Mouse (Mus musculus) inflammation-experienced regulatory T-cells (primary cell): ENCODE measurements around the gene Siglecg. TPM values are rescaled to one million over a fixed set of nuclear protein-coding genes. Genes with fewer than 3 reads are reported as not detected.

Experiments
- polyA plus RNA-seq, 2 experiments: library from polyadenylated mRNA; unstranded; fragments of 100-300 nt; shearing (Covaris generic); gene quantifications; one replicate each; pipeline ENCODE4 v1.2.1; 2017

Siglecg gene
- 1 to 10 TPM; 2.5 to 3.1 TPM for polyA plus RNA-seq

GRCm38 (mm10) chr7:43408131-43408553, at the start of gene Siglecg:
Gene Siglecg, plus strand, starts transcription at chr7:43408204.

GRCm38 (mm10) chr7:43427406-43427805, 19.4 kb downstream of the Siglecg start, which contains the start of gene Lim2:
Gene Lim2, plus strand, starts transcription at chr7:43427670.

GRCm38 (mm10) chr7:43436341-43437255, 28.6 kb downstream of the Siglecg start, which contains the start of gene Nkg7:
Gene Nkg7, plus strand, starts transcription at chr7:43437073.

GRCm38 (mm10) chr7:43440482-43440881, 32.5 kb downstream of the Siglecg start, which contains the start of gene Cldnd2:
Gene Cldnd2, plus strand, starts transcription at chr7:43440782.

GRCm38 (mm10) chr7:43443917-43444293, 35.9 kb downstream of the Siglecg start, which contains the start of the genes Etfb and Gm45233:
Gene Etfb, plus strand, starts transcription at chr7:43444083.
Gene Gm45233, plus strand, starts transcription at chr7:43444128.

GRCm38 (mm10) chr7:43462851-43463250, 54.8 kb downstream of the Siglecg start, which contains the start of gene Vsig10l:
Gene Vsig10l, plus strand, starts transcription at chr7:43463151.

Other genes starting within 250 kb of the Siglecg start
- 10 to 100 TPM; 15.9 to 17.1 TPM for gene Zfp715, start 94.9 kb upstream of the Siglecg start, polyA plus RNA-seq
- gene Siglecf, start 56.9 kb upstream of the Siglecg start, polyA plus RNA-seq = not detected
- not detected for gene Lim2, start 19.5 kb downstream of the Siglecg start, polyA plus RNA-seq
- 100 to 1,000 TPM; 182 to 285 TPM for gene Nkg7, start 28.9 kb downstream of the Siglecg start, polyA plus RNA-seq
- gene Cldnd2, start 32.6 kb downstream of the Siglecg start, polyA plus RNA-seq = under 1 TPM in 1 of 2 experiments, not detected in 1; 0.50 TPM
- gene Etfb, start 35.9 kb downstream of the Siglecg start, polyA plus RNA-seq = 100 to 1,000 TPM; 109 to 133 TPM
- gene Gm45233, start 35.9 kb downstream of the Siglecg start, polyA plus RNA-seq = not detected
- gene Vsig10l, start 54.9 kb downstream of the Siglecg start, polyA plus RNA-seq = 1 to 10 TPM; 5.6 to 8.2 TPM
- under 1 TPM in 1 of 2 experiments, not detected in 1; 0.25 TPM for gene Iglon5, start 81.9 kb downstream of the Siglecg start, polyA plus RNA-seq
- under 1 TPM; 0.08 to 0.45 TPM for gene 4931406B18Rik, start 97.7 kb downstream of the Siglecg start, polyA plus RNA-seq
- gene Cd33, start 136.2 kb downstream of the Siglecg start, polyA plus RNA-seq = under 1 TPM in 1 of 2 experiments, not detected in 1; 0.10 TPM
- gene Zfp658, start 154.1 kb downstream of the Siglecg start, polyA plus RNA-seq = 1 to 10 TPM; 4.8 to 7.8 TPM
- 10 to 100 TPM in 1 of 2 experiments, 1 to 10 TPM in 1; 7.4 to 11.1 TPM for gene Zfp719, start 171.4 kb downstream of the Siglecg start, polyA plus RNA-seq
- gene Zfp819, start 199.0 kb downstream of the Siglecg start, polyA plus RNA-seq = not detected
- under 1 TPM in 1 of 2 experiments, not detected in 1; 0.18 TPM for gene Ceacam18, start 226.5 kb downstream of the Siglecg start, polyA plus RNA-seq